Mouse (Mus musculus): ENCODE measurements around the gene Tmem167b. TPM values are rescaled to one million over a fixed set of nuclear protein-coding genes. Genes with fewer than 3 reads are reported as not detected.

Tmem167b gene
- polyA plus RNA-seq, 1 experiment from 2014 or later, result 32.1 TPM

GRCm38 (mm10) chr3:108535896-108536516 lies 26.3 kb downstream of the Tmem167b start:
- Histone ChIP-seq H3K4me3 (ENCODE audit: control insufficient read depth in 1 of 2, insufficient read depth in 1 of 2, low read depth in 1 of 2, low read length in 2 of 2) (peak overlapping the region; percentile 32 to 42), H3K27ac (replicated peaks in 1 of 2; ENCODE audit: control insufficient read depth in 1 of 2, insufficient read depth in 1 of 2, low read depth in 2 of 2, low read length in 2 of 2) (no peak overlapping the region), H3K4me1 (ENCODE audit: control insufficient read depth in 2 of 2, insufficient read depth in 2 of 2, low read length in 2 of 2) (peaks cover 6 to 11% of the 10 kb centered on the region in 2 experiments; a peak in 3 of 4 replicates), H3K36me3 (ENCODE audit: control insufficient read depth, insufficient read depth, low read length) (no peaks in the 10 kb centered on the region), H3K9me3 (ENCODE audit: control insufficient read depth, low read length) (no peaks in the 10 kb centered on the region), H3K4me2 (ENCODE audit: low read length) (peak overlapping the region; percentile 59), H3K9ac (ENCODE audit: low read length) (peak overlapping the region; percentile 16; the same call in 1 of the 2 replicates), H3K27me3 (ENCODE audit: control insufficient read depth, insufficient read depth, low read length) (peaks cover 16% of the 10 kb centered on the region; the same call in 1 of the 2 replicates)
- 4% methylated on average over 15 of the region's 15 CpGs for WGBS
- ATAC-seq (ENCODE audit: insufficient number of reproducible peaks, insufficient read depth, low FRiP score, low read depth), result no peak

GRCm38 (mm10) chr3:108533951-108534350 lies 28.3 kb downstream of the Tmem167b start, which contains the start of gene 1700013F07Rik:
Gene 1700013F07Rik, plus strand, starts transcription at chr3:108534150.
- Histone ChIP-seq H3K9me3 (ENCODE audit: control insufficient read depth, low read length) (no peaks in the 10 kb centered on the region), H3K27me3 (ENCODE audit: control insufficient read depth, insufficient read depth, low read length) (peaks cover 14% of the 10 kb centered on the region; the same call in 1 of the 2 replicates), H3K9ac (ENCODE audit: low read length) (no peak within 1 kb of the TSS), H3K4me3 (ENCODE audit: control insufficient read depth in 1 of 2, insufficient read depth in 1 of 2, low read depth in 1 of 2, low read length in 2 of 2) (no peak within 1 kb of the TSS), H3K4me1 (ENCODE audit: control insufficient read depth in 2 of 2, insufficient read depth in 2 of 2, low read length in 2 of 2) (peaks cover 6 to 11% of the 10 kb centered on the region in 2 experiments; a peak in 3 of 4 replicates), H3K4me2 (ENCODE audit: low read length) (no peak within 1 kb of the TSS), H3K27ac (replicated peaks in 1 of 2; ENCODE audit: control insufficient read depth in 1 of 2, insufficient read depth in 1 of 2, low read depth in 2 of 2, low read length in 2 of 2) (no peak within 1 kb of the TSS), H3K36me3 (ENCODE audit: control insufficient read depth, insufficient read depth, low read length) (no peaks in the 10 kb centered on the region)
- 73% methylated on average over 6 of the region's 6 CpGs for WGBS
- no peak for ATAC-seq (ENCODE audit: insufficient number of reproducible peaks, insufficient read depth, low FRiP score, low read depth)

DNA sequence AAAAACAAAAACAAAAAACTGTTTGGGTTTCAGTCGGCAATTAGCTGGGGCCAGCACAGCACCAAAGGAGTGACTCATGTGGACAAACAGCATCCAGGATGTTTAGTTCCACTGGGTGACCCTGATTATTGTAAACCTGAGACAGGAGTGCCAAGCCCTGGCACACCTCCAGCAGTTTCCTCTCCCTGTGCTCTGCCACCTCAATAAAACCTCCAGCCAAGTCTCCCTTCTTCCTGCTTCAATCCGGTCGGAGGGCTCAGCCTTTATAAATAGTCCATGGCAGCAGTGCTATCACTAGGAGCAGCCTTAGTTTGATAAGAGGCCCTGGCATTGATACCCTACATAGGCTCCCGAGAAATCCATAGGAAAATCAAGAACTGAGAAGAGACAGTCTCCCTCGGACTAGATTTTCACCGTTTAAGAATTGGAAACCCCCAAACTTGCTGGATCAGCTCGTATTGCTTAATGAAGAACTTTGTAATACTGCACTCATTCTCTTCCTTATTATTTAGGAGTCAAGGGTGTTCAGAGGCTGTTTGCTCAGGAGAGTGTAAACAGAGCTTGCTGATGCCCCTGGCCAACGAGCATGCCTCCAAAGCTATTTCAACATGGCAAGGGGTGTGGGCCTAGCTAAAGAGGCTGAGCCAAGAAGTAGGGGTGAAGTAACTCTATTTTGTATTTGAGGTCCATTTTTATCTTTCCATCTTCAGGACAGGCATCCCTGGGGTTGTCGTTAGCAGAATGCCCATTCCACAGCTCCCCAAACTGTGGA lies 29.0 kb downstream of the Tmem167b start:
- Histone ChIP-seq H3K9me3 (ENCODE audit: control insufficient read depth, low read length) (no peaks in the 10 kb centered on the region; the same call in 1 of the 2 replicates), H3K4me1 (ENCODE audit: control insufficient read depth in 2 of 2, insufficient read depth in 2 of 2, low read length in 2 of 2) (peaks cover 6 to 11% of the 10 kb centered on the region in 2 experiments; a peak in 3 of 4 replicates), H3K27ac (replicated peaks in 1 of 2; ENCODE audit: control insufficient read depth in 1 of 2, insufficient read depth in 1 of 2, low read depth in 2 of 2, low read length in 2 of 2) (no peak overlapping the region), H3K4me2 (ENCODE audit: low read length) (no peak overlapping the region), H3K9ac (ENCODE audit: low read length) (no peak overlapping the region), H3K4me3 (ENCODE audit: control insufficient read depth in 1 of 2, insufficient read depth in 1 of 2, low read depth in 1 of 2, low read length in 2 of 2) (no peak overlapping the region), H3K36me3 (ENCODE audit: control insufficient read depth, insufficient read depth, low read length) (no peaks in the 10 kb centered on the region), H3K27me3 (ENCODE audit: control insufficient read depth, insufficient read depth, low read length) (peaks cover 14% of the 10 kb centered on the region; the same call in 1 of the 2 replicates)
- ATAC-seq (ENCODE audit: insufficient number of reproducible peaks, insufficient read depth, low FRiP score, low read depth), result no peak
- 42% methylated on average over 9 of the region's 9 CpGs for WGBS

GRCm38 (mm10) chr3:108528489-108528888 lies 33.8 kb downstream of the Tmem167b start:
- 87% methylated on average over 8 of the region's 8 CpGs for WGBS
- Histone ChIP-seq H3K27ac (replicated peaks in 1 of 2; ENCODE audit: control insufficient read depth in 1 of 2, insufficient read depth in 1 of 2, low read depth in 2 of 2, low read length in 2 of 2) (no peak overlapping the region), H3K4me1 (ENCODE audit: control insufficient read depth in 2 of 2, insufficient read depth in 2 of 2, low read length in 2 of 2) (peaks cover 3 to 4% of the 10 kb centered on the region in 2 experiments; a peak in 2 of 4 replicates), H3K9me3 (ENCODE audit: control insufficient read depth, low read length) (no peaks in the 10 kb centered on the region; the same call in 1 of the 2 replicates), H3K9ac (ENCODE audit: low read length) (no peak overlapping the region), H3K36me3 (ENCODE audit: control insufficient read depth, insufficient read depth, low read length) (no peaks in the 10 kb centered on the region), H3K27me3 (ENCODE audit: control insufficient read depth, insufficient read depth, low read length) (no peaks in the 10 kb centered on the region), H3K4me2 (ENCODE audit: low read length) (no peak overlapping the region), H3K4me3 (ENCODE audit: control insufficient read depth in 1 of 2, insufficient read depth in 1 of 2, low read depth in 1 of 2, low read length in 2 of 2) (no peak overlapping the region)
- ATAC-seq (ENCODE audit: insufficient number of reproducible peaks, insufficient read depth, low FRiP score, low read depth), result no peak

GRCm38 (mm10) chr3:108523415-108523814 lies 38.9 kb downstream of the Tmem167b start:
- no peak for ATAC-seq (ENCODE audit: insufficient number of reproducible peaks, insufficient read depth, low FRiP score, low read depth)

DNA sequence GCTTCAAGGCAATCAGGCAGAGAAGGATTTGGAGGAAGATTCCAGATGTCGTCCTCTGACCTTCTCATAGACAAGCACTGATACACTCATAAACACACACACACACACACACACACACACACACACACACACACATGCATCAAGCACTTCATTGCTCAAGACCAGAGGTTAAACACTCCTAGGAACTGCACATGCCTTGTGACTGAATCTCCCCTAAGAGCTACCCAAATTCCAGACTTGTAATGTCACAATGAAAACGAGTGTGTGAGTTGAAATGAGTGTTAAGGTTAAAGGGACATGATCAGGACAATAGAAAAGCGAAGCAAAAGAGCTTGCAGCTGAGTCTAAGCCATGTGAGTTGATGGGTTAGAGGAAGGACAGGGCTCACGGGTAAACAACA lies 44.0 kb downstream of the Tmem167b start:
- no peaks in the 10 kb centered on the region for H3K27me3 ChIP-seq (ENCODE audit: control insufficient read depth, insufficient read depth, low read length)
- 43% methylated on average over 4 of the region's 4 CpGs for WGBS
- no peak overlapping the region for H3K4me3 ChIP-seq (ENCODE audit: control insufficient read depth in 1 of 2, insufficient read depth in 1 of 2, low read depth in 1 of 2, low read length in 2 of 2)
- H3K4me1 ChIP-seq (ENCODE audit: control insufficient read depth in 2 of 2, insufficient read depth in 2 of 2, low read length in 2 of 2), result no peaks in the 10 kb centered on the region
- ATAC-seq (ENCODE audit: insufficient number of reproducible peaks, insufficient read depth, low FRiP score, low read depth), result no peak
- H3K4me2 ChIP-seq (ENCODE audit: low read length), result no peak overlapping the region
- H3K9ac ChIP-seq (ENCODE audit: low read length), result no peak overlapping the region
- H3K9me3 ChIP-seq (ENCODE audit: control insufficient read depth, low read length), result no peaks in the 10 kb centered on the region
- no peak overlapping the region for H3K27ac ChIP-seq (replicated peaks in 1 of 2; ENCODE audit: control insufficient read depth in 1 of 2, insufficient read depth in 1 of 2, low read depth in 2 of 2, low read length in 2 of 2)
- H3K36me3 ChIP-seq (ENCODE audit: control insufficient read depth, insufficient read depth, low read length), result no peaks in the 10 kb centered on the region

More at GRCm38 (mm10) chr3:108523415-108523814, 38.9 kb downstream of the Tmem167b start:
- no peaks in the 10 kb centered on the region for H3K36me3 ChIP-seq (ENCODE audit: control insufficient read depth, insufficient read depth, low read length)
- no peak overlapping the region for H3K4me3 ChIP-seq (ENCODE audit: control insufficient read depth in 1 of 2, insufficient read depth in 1 of 2, low read depth in 1 of 2, low read length in 2 of 2)
- 82% methylated on average over 4 of the region's 4 CpGs for WGBS
- no peaks in the 10 kb centered on the region for H3K27me3 ChIP-seq (ENCODE audit: control insufficient read depth, insufficient read depth, low read length)
- no peak overlapping the region for H3K27ac ChIP-seq (replicated peaks in 1 of 2; ENCODE audit: control insufficient read depth in 1 of 2, insufficient read depth in 1 of 2, low read depth in 2 of 2, low read length in 2 of 2)
- H3K4me1 ChIP-seq (ENCODE audit: control insufficient read depth in 2 of 2, insufficient read depth in 2 of 2, low read length in 2 of 2), result no peaks in the 10 kb centered on the region
- no peak overlapping the region for H3K9ac ChIP-seq (ENCODE audit: low read length)
- no peak overlapping the region for H3K4me2 ChIP-seq (ENCODE audit: low read length)
- H3K9me3 ChIP-seq (ENCODE audit: control insufficient read depth, low read length), result no peaks in the 10 kb centered on the region; the same call in 1 of the 2 replicates

- 56% methylated on average over 3 of the region's 3 CpGs for WGBS
- Histone ChIP-seq H3K4me2 (ENCODE audit: low read length) (no peak overlapping the region), H3K4me1 (ENCODE audit: control insufficient read depth in 2 of 2, insufficient read depth in 2 of 2, low read length in 2 of 2) (no peaks in the 10 kb centered on the region), H3K4me3 (ENCODE audit: control insufficient read depth in 1 of 2, insufficient read depth in 1 of 2, low read depth in 1 of 2, low read length in 2 of 2) (no peak overlapping the region), H3K9ac (ENCODE audit: low read length) (no peak overlapping the region), H3K27me3 (ENCODE audit: control insufficient read depth, insufficient read depth, low read length) (no peaks in the 10 kb centered on the region), H3K27ac (replicated peaks in 1 of 2; ENCODE audit: control insufficient read depth in 1 of 2, insufficient read depth in 1 of 2, low read depth in 2 of 2, low read length in 2 of 2) (no peak overlapping the region), H3K9me3 (ENCODE audit: control insufficient read depth, low read length) (no peaks in the 10 kb centered on the region), H3K36me3 (ENCODE audit: control insufficient read depth, insufficient read depth, low read length) (no peaks in the 10 kb centered on the region)
- no peak for ATAC-seq (ENCODE audit: insufficient number of reproducible peaks, insufficient read depth, low FRiP score, low read depth)
Measured at GRCm38 (mm10) chr3:108513465-108513864, 48.8 kb downstream of the Tmem167b start.
